Mouse (Mus musculus) olfactory bulb, adult 2 months (tissue): Measurements from ENCODE around the gene Ccnd2.

Source experiments
- CTCF ChIP-seq: fragments of 200-500 bp; IDR thresholded peaks from 2 replicates; pipeline ENCODE4 v1.5.1; 2012; ENCODE audit warnings: low read depth, mild to moderate bottlenecking, low read length, moderate library complexity; ENCODE audit not compliant: insufficient read depth
- POLR2A ChIP-seq: fragments of 200-500 bp; IDR thresholded peaks from 2 replicates; pipeline ENCODE4 v1.6.1; 2012; ENCODE audit warnings: mild to moderate bottlenecking, low read depth, low read length, moderate library complexity; ENCODE audit not compliant: insufficient read depth

DNA sequence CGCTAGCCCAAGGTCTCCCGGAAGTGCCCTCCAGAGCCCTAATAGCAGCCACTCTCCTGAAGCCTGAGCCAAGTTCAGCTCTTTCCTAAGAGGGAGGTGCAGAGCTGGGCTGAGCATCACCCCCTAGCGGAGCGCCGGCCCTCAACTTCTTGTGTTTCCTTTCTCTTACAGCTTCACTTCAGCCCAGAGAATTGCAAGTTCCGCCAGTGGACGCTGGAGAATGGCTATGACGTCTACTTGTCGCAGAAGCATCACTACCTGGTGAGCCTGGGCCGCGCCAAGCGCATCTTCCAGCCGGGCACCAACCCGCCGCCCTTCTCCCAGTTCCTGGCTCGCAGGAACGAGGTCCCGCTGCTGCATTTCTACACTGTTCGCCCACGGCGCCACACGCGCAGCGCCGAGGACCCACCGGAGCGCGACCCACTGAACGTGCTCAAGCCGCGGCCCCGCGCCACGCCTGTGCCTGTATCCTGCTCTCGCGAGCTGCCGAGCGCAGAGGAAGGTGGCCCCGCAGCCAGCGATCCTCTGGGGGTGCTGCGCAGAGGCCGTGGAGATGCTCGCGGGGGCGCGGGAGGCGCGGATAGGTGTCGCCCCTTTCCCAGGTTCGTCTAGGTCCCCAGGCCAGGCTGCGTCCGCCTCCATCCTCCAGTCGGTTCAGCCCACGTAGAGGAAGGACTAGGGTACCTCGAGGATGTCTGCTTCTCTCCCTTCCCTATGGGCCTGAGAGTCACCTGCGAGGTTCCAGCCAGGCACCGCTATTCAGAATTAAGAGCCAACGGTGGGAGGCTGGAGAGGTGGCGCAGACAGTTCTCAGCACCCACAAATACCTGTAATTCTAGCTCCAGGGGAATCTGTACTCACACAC lies 71.9 kb downstream of the Ccnd2 start:
- TF ChIP-seq POLR2A (no peak), CTCF (0 out of 2 replicates have a peak, but pooled peaks have one; percentile 36)
